Mouse (Mus musculus) liver, embryonic 14.5 days (tissue): ENCODE measurements around the gene Timmdc1. TPM values are rescaled to one million over a fixed set of nuclear protein-coding genes. Genes with fewer than 3 reads are reported as not detected.

Experiments
- ATAC-seq: fragments of 200-750 bp; cut with Nextera tagmentation; 2 replicates; pipeline ENCODE4 v1.8.0; 2017; ENCODE audit warnings: moderate number of reproducible peaks, mild to moderate bottlenecking, moderate library complexity; ENCODE audit not compliant: insufficient read depth
- DNase-seq, 3 experiments: peaks; one replicate each; pipeline ENCODE4 v3.0.0-alpha.2; 2012 to 2013; ENCODE audit warnings: low read depth in 3 of 3, low spot score in 3 of 3
- H3K27ac ChIP-seq: fragments of 300-500 bp; sonication (generic); 2 replicates; pipeline ENCODE4 v1.5.1; 2014; ENCODE audit warnings: moderate library complexity, mild to moderate bottlenecking, control low read depth, inconsistent platforms
- H3K27me3 ChIP-seq: fragments of 300-500 bp; sonication (generic); 2 replicates; pipeline ENCODE4 v1.6.1; 2014; ENCODE audit warnings: mild to moderate bottlenecking, low read length, moderate library complexity; ENCODE audit not compliant: control insufficient read depth, insufficient read depth
- H3K36me3 ChIP-seq: fragments of 300-500 bp; sonication (generic); replicated peaks from 2 replicates; pipeline ENCODE4 v1.6.1; 2014; ENCODE audit warnings: low read depth; ENCODE audit not compliant: control insufficient read depth, insufficient read depth
- H3K4me1 ChIP-seq, 2 experiments: fragments of 200-500 bp in 1 of 2; fragments of 300-500 bp in 1 of 2; sonication (generic) in 1 of 2; replicated peaks; 2 replicates each; pipeline ENCODE4 v1.6.1; 2012 to 2014; ENCODE audit warnings: antibody characterized with exemption in 1 of 2, inconsistent platforms in 1 of 2, low read length in 1 of 2; ENCODE audit not compliant: control insufficient read depth in 2 of 2, insufficient read depth in 2 of 2
- H3K4me2 ChIP-seq: fragments of 300-500 bp; sonication (generic); 2 replicates; pipeline ENCODE4 v1.6.1; 2014; ENCODE audit warnings: low read depth, mild to moderate bottlenecking, control low read depth, moderate library complexity
- H3K4me3 ChIP-seq, 2 experiments: fragments of 200-500 bp in 1 of 2; fragments of 300-500 bp in 1 of 2; sonication (generic) in 1 of 2; 2 replicates each; pipeline ENCODE4 v1.5.1; 2012 to 2014; ENCODE audit warnings: low read depth in 2 of 2, low read length in 2 of 2, mild to moderate bottlenecking in 2 of 2, control low read depth in 1 of 2, inconsistent platforms in 1 of 2, moderate library complexity in 1 of 2; ENCODE audit not compliant: insufficient read depth in 1 of 2
- H3K9ac ChIP-seq: fragments of 300-500 bp; sonication (generic); replicated peaks from 2 replicates; pipeline ENCODE4 v1.6.1; 2014; ENCODE audit warnings: mild to moderate bottlenecking, control low read depth, moderate library complexity
- H3K9me3 ChIP-seq: fragments of 300-500 bp; sonication (generic); 2 replicates; pipeline ENCODE4 v1.6.1; 2016; ENCODE audit warnings: low read length, mixed read lengths; ENCODE audit not compliant: control insufficient read depth
- CTCF ChIP-seq: IDR thresholded peaks from 2 replicates; pipeline ENCODE4 v1.5.1; 2016; ENCODE audit warnings: antibody characterized with exemption, low read depth, control low read depth
- EP300 ChIP-seq: IDR thresholded peaks from 2 replicates; pipeline ENCODE4 v1.6.1; 2016; ENCODE audit warnings: antibody characterized with exemption, low read depth
- WGBS: fragments of 180-500 bp; shearing (Covaris S2); extraction: QIAGEN DNeasy Blood & Tissue Kit; methylation state at CpG from one replicate; pipeline ENCODE4 v1.1.7; 2014; ENCODE audit not compliant: insufficient replicate concordance; 5-methylcytosine and 5-hydroxymethylcytosine counted together
- polyA plus RNA-seq, 2 experiments: library from polyadenylated mRNA; depleted of rRNA in 1 of 2; stranded (reverse) in 1 of 2; unstranded in 1 of 2; fragments of >200 nt; fragmentation: Nextera tagmentation in 1 of 2; extraction: Ambion mirVana in 1 of 2; gene quantifications; 2 replicates each; pipeline versions ENCODE4 v1.2.1 to v1.2.3; 2012 to 2014

The Timmdc1 gene
- polyA plus RNA-seq, 2 experiments = 5.6 to 7.2 TPM

DNA sequence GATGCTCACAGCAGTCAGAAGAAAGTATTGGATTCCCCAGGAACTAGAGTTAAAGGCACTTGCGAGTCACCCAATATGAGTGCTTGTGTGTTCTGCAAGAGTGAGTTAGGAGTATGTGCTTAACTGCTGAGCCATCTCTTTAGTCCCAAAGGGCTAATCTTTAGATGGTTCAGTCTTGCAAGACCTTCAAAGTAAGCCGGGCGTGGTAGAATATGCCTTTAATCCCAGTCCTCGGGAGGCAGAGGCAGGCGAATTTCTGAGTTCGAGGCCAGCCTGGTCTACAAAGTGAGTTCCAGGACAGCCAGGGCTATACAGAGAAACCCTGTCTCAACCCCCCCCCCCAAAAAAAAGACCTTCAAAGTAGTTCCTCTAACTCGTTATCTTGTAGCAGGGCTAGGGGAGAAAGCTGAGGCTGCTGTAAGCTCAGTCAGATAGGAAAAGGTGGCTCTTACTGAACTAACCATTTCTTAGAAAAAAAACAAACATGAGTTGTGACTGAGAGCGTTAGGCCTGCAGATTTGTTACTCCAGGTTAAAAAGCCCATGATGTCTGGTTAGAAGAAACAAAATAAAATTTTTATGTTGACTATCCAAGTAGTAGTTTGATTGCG is 47.7 kb downstream of the Timmdc1 start:
- Histone ChIP-seq H3K27me3 (no peaks in the 10 kb centered on the region), H3K4me3 (no peak overlapping the region), H3K4me2 (no peak overlapping the region), H3K9ac (no peak overlapping the region), H3K4me1 (peaks cover 21 to 28% of the 10 kb centered on the region in 2 experiments), H3K9me3 (no peaks in the 10 kb centered on the region), H3K27ac (no peak overlapping the region), H3K36me3 (no peaks in the 10 kb centered on the region)
- WGBS = 59% methylated on average over 9 of the region's 9 CpGs
- no peak for DNase-seq
- no peak for ATAC-seq
- TF ChIP-seq EP300 (no peak), CTCF (no peak)

DNA sequence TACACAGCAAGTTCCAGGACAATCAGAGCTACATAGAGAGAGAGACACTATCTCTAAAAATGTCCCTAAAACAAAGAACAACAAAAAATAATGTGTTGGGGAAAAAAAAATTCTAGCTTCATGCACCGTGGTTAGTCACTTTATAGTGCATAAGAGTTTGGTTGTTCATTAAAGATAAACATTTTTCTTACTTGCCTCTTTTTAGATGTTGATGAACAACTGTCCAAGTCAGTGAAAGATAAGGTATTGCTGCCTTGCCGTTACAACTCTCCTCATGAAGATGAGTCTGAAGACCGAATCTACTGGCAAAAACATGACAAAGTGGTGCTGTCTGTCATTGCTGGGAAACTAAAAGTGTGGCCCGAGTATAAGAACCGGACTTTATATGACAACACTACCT is 48.8 kb downstream of the Timmdc1 start:
- Histone ChIP-seq H3K4me3 (no peak overlapping the region), H3K27ac (no peak overlapping the region), H3K4me1 (peaks cover 21 to 31% of the 10 kb centered on the region in 2 experiments), H3K9me3 (no peaks in the 10 kb centered on the region), H3K9ac (no peak overlapping the region), H3K27me3 (no peaks in the 10 kb centered on the region), H3K36me3 (no peaks in the 10 kb centered on the region), H3K4me2 (no peak overlapping the region)
- ATAC-seq = no peak
- TF ChIP-seq CTCF = no peak
- TF ChIP-seq EP300 = peak; percentile 35; the same call in 1 of the 2 replicates
- 34% methylated on average over 5 of the region's 5 CpGs for WGBS
- no peak for DNase-seq

DNA sequence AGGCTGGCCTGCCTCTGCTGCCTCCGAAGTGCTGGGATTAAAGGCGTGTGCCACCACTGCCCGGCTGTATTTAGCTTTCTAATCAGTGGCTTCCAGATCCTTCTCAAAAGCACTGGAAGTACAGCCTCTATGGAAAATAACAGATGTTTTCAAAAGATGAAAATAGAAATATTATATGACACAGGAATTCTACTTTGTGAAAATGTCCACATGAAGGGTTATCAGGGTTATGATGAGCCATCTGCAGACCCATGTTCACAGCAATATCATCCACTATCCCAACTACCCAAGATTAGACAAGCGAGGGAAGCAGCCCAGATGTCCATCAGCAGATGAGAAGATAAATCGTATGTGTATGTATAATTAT is 50.0 kb downstream of the Timmdc1 start:
- Histone ChIP-seq H3K36me3 (no peaks in the 10 kb centered on the region), H3K4me3 (no peak overlapping the region), H3K27me3 (no peaks in the 10 kb centered on the region), H3K9me3 (no peaks in the 10 kb centered on the region), H3K27ac (no peak overlapping the region), H3K4me2 (no peak overlapping the region), H3K4me1 (peaks cover 25 to 38% of the 10 kb centered on the region in 2 experiments), H3K9ac (no peak overlapping the region)
- TF ChIP-seq CTCF (no peak), EP300 (peak; percentile 51)
- ATAC-seq (peak; percentile 64; the same call in 1 of the 2 replicates), DNase-seq (no peak)
- WGBS = 29% methylated on average over 5 of the region's 5 CpGs

DNA sequence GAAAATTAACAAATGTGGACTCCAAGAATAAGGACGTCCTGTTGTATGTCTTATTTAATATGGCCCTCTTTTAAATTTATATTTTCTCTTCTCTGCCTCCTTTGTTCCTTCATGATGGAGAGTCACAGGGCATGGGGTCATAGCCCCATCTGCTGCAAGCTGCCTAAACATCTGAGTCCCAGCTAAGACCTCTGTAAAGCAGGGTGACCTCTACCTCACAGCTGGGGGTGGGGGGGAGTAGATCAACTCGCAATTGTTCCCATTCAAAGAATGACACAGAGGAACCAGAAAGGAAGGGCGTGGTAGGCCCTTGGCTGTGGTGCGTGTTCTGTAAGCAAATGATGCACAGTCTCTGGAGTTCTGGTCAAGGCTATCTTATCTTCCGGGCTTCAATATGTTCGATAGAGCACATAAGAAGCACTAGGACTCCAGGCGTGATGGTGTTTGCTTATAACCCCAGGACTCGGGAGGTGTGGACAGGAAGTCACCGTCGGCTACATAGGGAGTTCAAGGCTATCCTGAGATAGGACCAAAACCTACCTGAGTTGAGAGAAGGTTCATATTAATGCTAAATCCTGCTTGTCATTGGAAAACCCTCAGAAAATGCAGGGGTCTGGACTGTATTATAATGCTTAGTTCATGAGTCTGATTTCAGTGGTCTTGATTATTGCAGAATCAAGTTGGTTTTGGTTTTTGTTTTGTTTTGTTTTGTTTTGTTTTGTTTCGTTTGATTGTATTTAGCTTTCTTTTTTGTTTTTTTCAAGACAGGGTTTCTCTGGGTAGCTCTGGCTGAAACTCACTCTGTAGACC is 50.6 kb downstream of the Timmdc1 start:
- H3K9me3 ChIP-seq = no peaks in the 10 kb centered on the region
- no peak overlapping the region for H3K4me2 ChIP-seq
- no peak for TF ChIP-seq CTCF
- no peak for TF ChIP-seq EP300
- no peak overlapping the region for H3K4me3 ChIP-seq
- DNase-seq (no peak), ATAC-seq (0 out of 2 replicates have a peak, but pooled peaks have one; percentile 9)
- H3K27ac ChIP-seq = no peak overlapping the region
- no peak overlapping the region for H3K9ac ChIP-seq
- H3K4me1 ChIP-seq = peaks cover 26 to 42% of the 10 kb centered on the region in 2 experiments
- H3K36me3 ChIP-seq = no peaks in the 10 kb centered on the region
- H3K27me3 ChIP-seq = no peaks in the 10 kb centered on the region
- WGBS = 29% methylated on average over 11 of the region's 11 CpGs

DNA sequence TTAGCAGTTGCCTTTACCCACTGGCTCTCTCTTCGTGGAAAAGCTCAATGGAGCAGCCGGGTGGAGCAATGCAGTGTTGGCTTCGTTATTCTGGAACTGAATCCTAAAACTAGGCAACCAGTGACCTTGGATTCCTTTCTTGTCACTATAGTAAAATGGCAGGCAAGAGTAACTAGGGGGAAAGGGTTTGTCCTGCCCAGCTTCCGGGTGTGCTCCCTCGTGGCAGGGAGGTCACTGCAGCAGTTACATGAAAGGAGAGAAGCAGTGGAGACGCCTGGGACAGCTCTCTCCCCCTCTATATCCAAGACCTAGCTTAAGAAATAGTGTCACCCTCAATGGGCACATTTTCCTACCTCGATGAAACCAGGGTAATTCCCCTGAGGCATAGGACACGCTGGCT is 53.0 kb downstream of the Timmdc1 start:
- no peak overlapping the region for H3K4me3 ChIP-seq
- no peaks in the 10 kb centered on the region for H3K27me3 ChIP-seq
- TF ChIP-seq CTCF = no peak
- TF ChIP-seq EP300 = no peak
- H3K9me3 ChIP-seq = no peaks in the 10 kb centered on the region
- ATAC-seq (no peak), DNase-seq (no peak)
- no peak overlapping the region for H3K4me2 ChIP-seq
- no peak overlapping the region for H3K27ac ChIP-seq
- H3K4me1 ChIP-seq = peaks cover 18 to 37% of the 10 kb centered on the region in 2 experiments
- 69% methylated on average over 8 of the region's 8 CpGs for WGBS
- no peaks in the 10 kb centered on the region for H3K36me3 ChIP-seq
- no peak overlapping the region for H3K9ac ChIP-seq
